Mouse (Mus musculus) spleen, adult 2 months (tissue): ENCODE results near the gene Scimp.

Source experiments
- CTCF ChIP-seq: fragments of 200-500 bp; IDR thresholded peaks from 2 replicates; pipeline ENCODE4 v1.5.1; 2011; ENCODE audit warnings: mild to moderate bottlenecking, inconsistent platforms; ENCODE audit not compliant: insufficient read depth, insufficient read length, insufficient replicate concordance; ENCODE audit errors: extremely low read depth
- POLR2A ChIP-seq: fragments of 200-500 bp; IDR thresholded peaks from 2 replicates; pipeline ENCODE4 v1.6.1; 2011; ENCODE audit warnings: low read depth, low read length, inconsistent platforms

- TF ChIP-seq CTCF (no peak), POLR2A (no peak)
Observed at GRCm38 (mm10) chr11:70833831-70834230, 21.4 kb upstream of the Scimp start.
